Mouse (Mus musculus): Measurements from ENCODE around the gene Sult2b1.
A peak's percentile ranks its signal among the peaks of the same experiment; 100 is the strongest.

Gene Sult2b1

DNA sequence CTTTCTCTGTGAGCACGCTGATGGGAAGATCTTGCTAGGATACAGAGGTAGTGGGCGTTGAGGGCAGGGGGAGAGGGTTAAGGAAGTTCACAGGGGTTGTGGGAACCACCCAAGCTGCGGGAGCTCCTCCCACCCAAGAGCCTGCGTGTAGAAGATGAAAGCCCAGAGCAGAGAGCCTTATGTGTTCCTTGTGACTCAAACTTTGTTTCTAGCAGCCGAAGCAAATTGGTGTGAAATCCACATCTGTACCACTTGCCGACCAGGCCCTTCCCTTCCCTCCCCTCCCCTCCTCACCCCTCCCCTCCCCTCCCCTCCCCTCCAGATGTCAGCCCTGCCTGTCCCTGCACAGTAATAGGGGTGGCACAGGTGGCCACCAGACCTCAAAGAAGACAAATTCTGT, 89.4 kb downstream of the Sult2b1 start:
- DNase-seq (ENCODE audit: low spot score in 2 of 2) = no peak

DNA sequence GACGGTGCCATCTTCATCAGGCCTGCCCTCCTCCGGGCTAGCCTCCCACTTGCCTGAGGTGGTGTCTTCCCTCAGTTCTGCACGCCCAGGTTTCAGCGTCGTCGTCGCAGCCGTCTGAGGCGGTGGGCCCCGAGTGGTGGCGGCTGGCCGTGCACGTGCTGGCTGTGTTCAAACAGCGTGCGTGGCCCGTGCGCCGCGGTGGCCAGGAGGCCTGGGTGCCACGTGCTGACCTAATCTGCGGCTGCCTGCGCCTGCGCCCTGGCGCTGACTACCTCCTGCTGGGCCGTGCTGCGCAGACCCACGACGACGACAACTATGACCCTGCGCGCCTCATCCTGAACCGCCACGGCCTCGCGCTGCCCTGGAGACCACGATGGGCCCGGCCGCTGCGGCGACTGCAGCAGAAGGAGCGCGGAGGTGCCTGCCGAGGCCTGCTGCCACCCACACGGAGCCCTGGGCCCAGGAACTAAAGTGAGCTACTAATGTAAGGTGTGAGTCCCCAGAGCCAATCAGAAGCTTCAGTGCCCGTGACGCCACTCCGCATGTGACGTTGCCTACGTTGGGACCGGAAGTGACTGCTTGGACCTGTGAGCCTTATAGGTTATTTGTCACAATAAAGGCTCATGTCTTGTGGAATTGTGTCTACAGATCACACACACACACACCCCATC, 90.4 kb downstream of the Sult2b1 start, which contains the start of gene Sec1:
Sec1 (minus strand) TSS at position 482 of the 671 bp plus-strand sequence.
- DNase-seq (ENCODE audit: low spot score in 2 of 2) = no peak

GRCm38 (mm10) chr7:45692364-45692763, 92.1 kb downstream of the Sult2b1 start:
- no peak for DNase-seq (ENCODE audit: low spot score in 2 of 2)

DNA sequence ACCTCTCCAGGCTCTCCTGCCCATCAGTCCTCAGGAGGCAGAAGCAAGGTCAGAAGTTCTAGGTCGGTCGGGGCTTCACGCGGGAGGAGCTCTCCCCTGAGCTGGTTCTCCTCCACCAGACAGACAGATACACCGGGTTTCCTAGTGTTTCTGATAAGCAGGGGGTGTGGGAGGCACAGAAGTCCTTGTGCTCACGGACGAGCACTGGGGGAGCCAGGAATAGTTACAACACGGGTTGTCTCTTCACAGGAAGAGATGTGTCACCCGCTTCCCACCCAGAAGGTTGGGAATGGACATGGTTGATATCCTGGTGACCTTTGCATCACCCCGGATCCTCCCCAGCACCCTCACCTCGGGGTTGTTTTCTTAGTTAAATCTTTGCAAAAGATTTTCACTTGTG, 94.7 kb downstream of the Sult2b1 start:
- DNase-seq (ENCODE audit: low spot score in 2 of 2) = no peak

DNA sequence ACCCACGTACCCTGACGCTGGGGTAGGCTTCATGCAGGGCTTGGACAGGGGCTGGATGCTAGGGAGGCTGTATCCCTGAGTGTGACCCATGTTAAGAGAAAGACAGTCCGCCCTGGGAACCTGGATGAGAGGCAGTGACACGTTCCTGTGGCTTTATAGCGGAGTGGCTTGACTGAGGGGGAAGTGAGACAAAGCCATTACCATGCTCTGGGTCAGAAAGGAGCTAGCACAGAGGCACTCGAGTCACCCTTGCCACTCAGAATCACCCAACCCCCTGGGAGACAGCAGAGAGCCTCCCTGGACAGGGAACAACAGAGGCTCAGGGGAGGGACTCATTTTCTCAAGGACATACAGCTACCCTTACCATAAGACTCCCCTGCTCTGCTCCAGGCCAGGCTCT, 95.4 kb downstream of the Sult2b1 start:
- DNase-seq (ENCODE audit: low spot score in 2 of 2) = no peak

GRCm38 (mm10) chr7:45686841-45687240, 97.6 kb downstream of the Sult2b1 start:
- no peak for DNase-seq (ENCODE audit: low spot score in 2 of 2)

GRCm38 (mm10) chr7:45685811-45686210, 98.7 kb downstream of the Sult2b1 start:
- DNase-seq (ENCODE audit: low spot score in 2 of 2) = no peak

DNA sequence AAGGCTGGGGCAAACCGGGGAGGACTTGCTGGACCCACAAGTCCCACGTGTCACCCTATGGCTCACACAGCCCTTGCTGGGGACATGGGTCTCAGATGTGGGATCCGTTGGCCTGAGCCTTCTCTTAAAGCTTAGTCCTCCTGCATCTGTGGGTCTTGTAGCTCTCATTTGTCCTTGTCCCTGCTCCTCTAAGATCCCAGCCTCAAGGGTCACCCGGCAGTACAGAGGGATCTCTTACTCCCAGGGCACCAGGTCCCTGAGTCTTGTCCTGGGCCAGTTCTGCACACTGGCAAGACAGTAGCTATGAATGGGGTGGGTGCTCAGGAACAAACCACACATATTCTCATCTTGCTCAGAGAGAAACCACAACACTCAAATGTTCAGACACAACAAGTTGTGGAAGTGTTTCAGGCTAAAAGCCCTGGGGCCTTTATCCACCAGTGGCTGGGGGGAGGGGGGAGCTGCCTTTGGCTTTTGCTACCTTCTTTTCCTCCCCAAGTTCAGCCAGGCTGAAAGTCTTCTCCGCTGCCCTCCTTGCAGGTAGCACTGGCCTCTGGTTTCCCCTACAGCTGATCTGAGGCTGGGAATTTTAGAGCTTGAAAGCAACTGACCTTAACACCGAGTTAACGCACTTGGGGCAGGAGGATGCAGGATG, 100.9 kb downstream of the Sult2b1 start, which contains the start of gene Ntn5:
Ntn5 (plus strand) TSS at position 627 of the 655 bp plus-strand sequence.
- DNase-seq (ENCODE audit: low spot score in 2 of 2) = no peak

- peak; percentile 86 to 94 for DNase-seq (ENCODE audit: low spot score in 2 of 2)
Observed at GRCm38 (mm10) chr7:45682144-45683126, 102.0 kb downstream of the Sult2b1 start.

- no peak for DNase-seq (ENCODE audit: low spot score in 2 of 2)
Observed at GRCm38 (mm10) chr7:45681046-45681736, 103.3 kb downstream of the Sult2b1 start.

Measured in cerebellum, postnatal 4 days (tissue).